Mouse (Mus musculus): Measurements from ENCODE around the gene Kcnip1. TPM values are rescaled to one million over a fixed set of nuclear protein-coding genes. Genes with fewer than 3 reads are reported as not detected.

Gene Kcnip1
- total RNA-seq, 2 experiments from 2014 or later = not detected

- intact Hi-C loops (cut with DNase I) = no loop called here
These were observed 48.1 kb downstream of the Kcnip1 start for GRCm38 (mm10) chr11:33944786-33945328.

GRCm38 (mm10) chr11:33944067-33944785, 48.7 kb downstream of the Kcnip1 start:
- DNase-seq = peak in 1 of 2 experiments; percentile 13
- intact Hi-C loops (cut with DNase I) = no loop called here

More at GRCm38 (mm10) chr11:33944786-33945328, 48.1 kb downstream of the Kcnip1 start:
- DNase-seq = no peak

GRCm38 (mm10) chr11:33943565-33943964, 49.4 kb downstream of the Kcnip1 start:
- intact Hi-C loops (cut with DNase I) = no loop called here
- no peak for DNase-seq

GRCm38 (mm10) chr11:33939456-33940113, 53.4 kb downstream of the Kcnip1 start:
- DNase-seq = no peak
- intact Hi-C loops (cut with DNase I) = no loop called here

GRCm38 (mm10) chr11:33938561-33939274, 54.2 kb downstream of the Kcnip1 start:
- DNase-seq = no peak
- intact Hi-C loops (cut with DNase I) = no loop called here

- no peak for DNase-seq
- intact Hi-C loops (cut with DNase I) = no loop called here
These were observed 55.3 kb downstream of the Kcnip1 start for GRCm38 (mm10) chr11:33937641-33938040.

GRCm38 (mm10) chr11:33934286-33934685, 58.7 kb downstream of the Kcnip1 start:
- DNase-seq = no peak
- intact Hi-C loops (cut with DNase I) = no loop called here

GRCm38 (mm10) chr11:33932386-33933111, 60.4 kb downstream of the Kcnip1 start:
- intact Hi-C loops (cut with DNase I) = no loop called here
- DNase-seq = no peak

GRCm38 (mm10) chr11:33931836-33932385, 61.0 kb downstream of the Kcnip1 start:
- DNase-seq = no peak
- intact Hi-C loops (cut with DNase I) = no loop called here

GRCm38 (mm10) chr11:33929412-33929811, 63.5 kb downstream of the Kcnip1 start:
- intact Hi-C loops (cut with DNase I) = loop anchor here (5.0 kb wide), 2 partner anchors 78 to 143 kb away; no protein-coding TSS in a partner anchor
- no peak for DNase-seq

GRCm38 (mm10) chr11:33928658-33929057, 64.3 kb downstream of the Kcnip1 start:
- peak; percentile 35 to 53 for DNase-seq
- intact Hi-C loops (cut with DNase I) = loop anchor here (5.0 kb wide), 2 partner anchors 79 to 144 kb away; no protein-coding TSS in a partner anchor

- DNase-seq = no peak
- intact Hi-C loops (cut with DNase I) = loop anchor here (5.0 kb wide), 2 partner anchors 79 to 144 kb away; no protein-coding TSS in a partner anchor
These were observed 65.1 kb downstream of the Kcnip1 start for GRCm38 (mm10) chr11:33927836-33928235.

GRCm38 (mm10) chr11:33927321-33927720, 65.6 kb downstream of the Kcnip1 start:
- intact Hi-C loops (cut with DNase I) = loop anchor here (5.0 kb wide), 2 partner anchors 80 to 145 kb away; no protein-coding TSS in a partner anchor
- no peak for DNase-seq

GRCm38 (mm10) chr11:33926551-33926950, 66.4 kb downstream of the Kcnip1 start:
- no peak for DNase-seq
- intact Hi-C loops (cut with DNase I) = loop anchor here (5.0 kb wide), 2 partner anchors 81 to 146 kb away; no protein-coding TSS in a partner anchor

- intact Hi-C loops (cut with DNase I) = loop anchor here (5.0 kb wide), 2 partner anchors 82 to 147 kb away; no protein-coding TSS in a partner anchor
- no peak for DNase-seq
These were observed 67.2 kb downstream of the Kcnip1 start for GRCm38 (mm10) chr11:33925778-33926177.

GRCm38 (mm10) chr11:33923031-33923430, 69.9 kb downstream of the Kcnip1 start:
- intact Hi-C loops (cut with DNase I) = no loop called here

GRCm38 (mm10) chr11:33921451-33921850, 71.5 kb downstream of the Kcnip1 start:
- intact Hi-C loops (cut with DNase I) = no loop called here
- DNase-seq = no peak

More at GRCm38 (mm10) chr11:33923031-33923430, 69.9 kb downstream of the Kcnip1 start:
- DNase-seq = no peak

GRCm38 (mm10) chr11:33919826-33920225, 73.1 kb downstream of the Kcnip1 start:
- intact Hi-C loops (cut with DNase I) = no loop called here

GRCm38 (mm10) chr11:33918424-33918823, 74.5 kb downstream of the Kcnip1 start:
- no peak for DNase-seq
- intact Hi-C loops (cut with DNase I) = no loop called here

More at GRCm38 (mm10) chr11:33919826-33920225, 73.1 kb downstream of the Kcnip1 start:
- no peak for DNase-seq
